In the genomic region with DNA sequence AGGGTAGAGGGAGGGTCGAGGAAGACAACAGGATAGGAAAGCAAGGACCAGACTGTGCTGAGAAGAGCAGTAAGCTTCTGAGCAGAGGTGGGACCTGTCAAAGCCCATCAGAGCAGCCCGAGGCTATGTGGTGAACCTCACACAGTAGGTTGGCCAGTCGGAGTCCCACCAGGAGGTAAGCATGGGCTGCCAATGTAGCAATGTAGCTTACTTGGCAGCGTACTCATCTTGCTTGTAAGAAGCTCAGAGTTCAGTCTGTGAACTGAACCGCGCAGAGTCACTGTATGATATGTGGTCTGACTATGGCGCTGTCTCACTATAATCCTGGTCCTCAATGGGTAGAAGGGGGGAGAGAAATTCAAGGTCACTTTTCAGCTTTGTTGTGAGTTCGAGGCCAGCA, we compare ENCODE assay signal across 24 mouse cellular contexts. TPM values are rescaled to one million over a fixed set of nuclear protein-coding genes. Genes with fewer than 3 reads are reported as not detected.
DNase-seq lines count a peak whose midpoint lies in the region; ATAC-seq and TF ChIP-seq lines count a peak whose summit lies in the region.
"Had no signal": no experiment of that assay in that cellular context is flagged by ENCODE, and none has a peak within 500 bp of the region (broad histone marks: within the 10 kb centered on the region; RNA-seq: fewer than 3 reads in every experiment).

No protein-coding gene starts in this region.

- no peak for TF ChIP-seq CTCF in liver, adult 2 months (IDR thresholded peaks at IDR 0.05; ENCODE audit: low read depth, low read length)
- TF ChIP-seq CTCF in testis, adult 2 months (IDR thresholded peaks at IDR 0.05; ENCODE audit: control insufficient read depth, insufficient read depth, insufficient replicate concordance, low read depth, low read length), result no peak

- H3K27ac ChIP-seq in kidney, embryonic 15.5 days, result no peak overlapping the region
- H3K27ac ChIP-seq in liver, adult 2 months (replicated peaks; ENCODE audit: insufficient read depth, low read depth, low read length), result no peak overlapping the region
- peak overlapping the region; percentile 45; the same call in 1 of the 2 replicates for H3K27ac ChIP-seq in testis, adult 2 months (ENCODE audit: control insufficient read depth, insufficient read depth, low read depth, low read length)
- H3K27ac ChIP-seq: forebrain, embryonic 10.5 days; forebrain, embryonic 13.5 days; hindbrain, embryonic 10.5 days; hindbrain, embryonic 13.5 days had no signal

- no peaks in the 10 kb centered on the region for H3K36me3 ChIP-seq in kidney, embryonic 15.5 days
- no peaks in the 10 kb centered on the region for H3K36me3 ChIP-seq in liver, adult 2 months (ENCODE audit: control insufficient read depth, insufficient read depth, low read length)
- no peaks in the 10 kb centered on the region for H3K36me3 ChIP-seq in testis, adult 2 months (ENCODE audit: control insufficient read depth, insufficient read depth, low read length)
- H3K36me3 ChIP-seq: forebrain, embryonic 10.5 days; hindbrain, embryonic 10.5 days; hindbrain, embryonic 13.5 days had no signal

- H3K4me3 ChIP-seq in kidney, embryonic 15.5 days (replicated peaks), result no peak overlapping the region
- H3K4me3 ChIP-seq in liver, adult 2 months (ENCODE audit: insufficient read depth, low read depth, low read length), result no peak overlapping the region
- H3K4me3 ChIP-seq in testis, adult 2 months (ENCODE audit: control insufficient read depth, low read depth, low read length), result no peak overlapping the region
- H3K4me3 ChIP-seq: forebrain, embryonic 10.5 days; forebrain, embryonic 13.5 days; hindbrain, embryonic 10.5 days; hindbrain, embryonic 13.5 days had no signal

- no peak for TF ChIP-seq POLR2A in liver, adult 2 months (IDR thresholded peaks at IDR 0.05; ENCODE audit: extremely low read depth, insufficient read depth, low read length)
- TF ChIP-seq POLR2A in testis, adult 2 months (IDR thresholded peaks at IDR 0.05; ENCODE audit: control insufficient read depth, low read depth, low read length), result no peak

- peak; percentile 31 for DNase-seq in kidney, adult 11 months
- DNase-seq in kidney, postnatal 4 days, result no peak
- DNase-seq in kidney, adult 9 months, result peak; percentile 41
- peak; percentile 58 for DNase-seq in liver, adult 2 months (ENCODE audit: extremely low read depth, low read depth, low spot score)
- DNase-seq in liver, result no peak
- DNase-seq in testis, postnatal 14 days (ENCODE audit: low spot score), result no peak
- DNase-seq: B cell, adult 2 months; cerebellum, adult 18-20 months; cerebellum, adult 9-10 months; cerebellum, postnatal 14 days; gastrocnemius, postnatal 10 days; gastrocnemius, postnatal 36 days; heart, postnatal 36 days had no signal

- no peak for ATAC-seq in kidney, embryonic 15.5 days (replicated peaks; ENCODE audit: low FRiP score)
- ATAC-seq: forebrain, embryonic 13.5 days; forebrain, embryonic 16.5 days; Patski had no signal

- no peaks in the 10 kb centered on the region for H3K79me2 ChIP-seq in liver, adult 2 months (ENCODE audit: control insufficient read depth, insufficient read depth, low read length)

- H3K9ac ChIP-seq in kidney, embryonic 15.5 days, result no peak overlapping the region
- no peak overlapping the region for H3K9ac ChIP-seq in liver, adult 2 months (ENCODE audit: low read depth, low read length)
- H3K9ac ChIP-seq: forebrain, embryonic 13.5 days; hindbrain, embryonic 13.5 days had no signal

- 85% methylated on average over 8 of the region's 8 CpGs for WGBS in kidney, embryonic 15.5 days
- 75% methylated on average over 8 of the region's 8 CpGs for WGBS in liver, adult 2 months

- H3K4me2 ChIP-seq in kidney, embryonic 15.5 days, result no peak overlapping the region
- H3K4me2 ChIP-seq: forebrain, embryonic 13.5 days; heart, embryonic 11.5 days; hindbrain, embryonic 13.5 days had no signal

- H3K4me1 ChIP-seq in kidney, embryonic 15.5 days, result peaks cover 12% of the 10 kb centered on the region
- H3K4me1 ChIP-seq in liver, adult 2 months (ENCODE audit: control insufficient read depth, insufficient read depth, low read length), result peaks cover 12% of the 10 kb centered on the region
- peaks cover 4% of the 10 kb centered on the region; the same call in 1 of the 2 replicates for H3K4me1 ChIP-seq in testis, adult 2 months (ENCODE audit: control insufficient read depth, insufficient read depth, low read length)

- H3K9me3 ChIP-seq in kidney, embryonic 15.5 days (replicated peaks), result no peaks in the 10 kb centered on the region
- H3K9me3 ChIP-seq: forebrain, embryonic 10.5 days; forebrain, embryonic 13.5 days; G1E; hindbrain, embryonic 10.5 days; hindbrain, embryonic 13.5 days had no signal

- H3K27me3 ChIP-seq in kidney, embryonic 15.5 days, result no peaks in the 10 kb centered on the region
- H3K27me3 ChIP-seq in liver, adult 2 months (ENCODE audit: control insufficient read depth, insufficient read depth, low read length), result no peaks in the 10 kb centered on the region
- H3K27me3 ChIP-seq in testis, adult 2 months (ENCODE audit: control insufficient read depth, insufficient read depth, low read length), result no peaks in the 10 kb centered on the region
- H3K27me3 ChIP-seq: CH12.LX; forebrain, embryonic 13.5 days; hindbrain, embryonic 13.5 days; Patski had no signal

RNA-seq across cellular contexts. Expression of a gene that starts 5.7 kb away (rescaled TPM):
- 17.7 and 19.3 TPM in 2 replicates for polyA plus RNA-seq in kidney, embryonic 15.5 days (2015; fragmentation: Nextera tagmentation; extraction: Ambion mirVana)
- total RNA-seq in liver, adult 2 months (2014; rRNA removed), result 19.7 and 31.4 TPM in 2 replicates
- 34.7 and 39.8 TPM in 2 replicates for polyA plus RNA-seq in liver, adult 2 months (2012; rRNA removed)
- polyA plus RNA-seq in testis, adult 2 months (2012; rRNA removed), result 123 and 129 TPM in 2 replicates

Comparison
In these comparisons a context has a peak if more than half of its experiments do, and no peak if none do; other contexts are left out.
1. DNase-seq: peak in kidney, adult 11 months (single experiment), kidney, adult 9 months (single experiment) and liver, adult 2 months (single experiment); none in kidney, postnatal 4 days (0 of 2), liver (single experiment) and testis, postnatal 14 days (single experiment).